Mouse (Mus musculus) granulocyte monocyte progenitor cell, adult 5-6 weeks (primary cell): Measurements from ENCODE around the gene Mettl23. TPM values are rescaled to one million over a fixed set of nuclear protein-coding genes. Genes with fewer than 3 reads are reported as not detected.
"Not testable (repeated sequence)": the region's sequence is repeated elsewhere in the genome, so short reads cannot be mapped to it uniquely, and the experiment has no call there.

Experiments used
- ATAC-seq: replicated peaks from 2 replicates; pipeline ENCODE4 v1.8.0; 2016; ENCODE audit warnings: mild to moderate bottlenecking, moderate TSS enrichment, inconsistent platforms; ENCODE audit not compliant: poor library complexity, severe bottlenecking
- total RNA-seq, 2 experiments: library from RNA; stranded (forward) in 1 of 2; stranded (reverse) in 1 of 2; fragments of 200-712, 200-1000 nt in 1 of 2; fragments of >200 nt in 1 of 2; fragmentation: Nextera tagmentation in 1 of 2; gene quantifications; 2 replicates each; pipeline ENCODE4 v1.2.3; 2014 to 2017

Gene Mettl23
- total RNA-seq, 2 experiments from 2014 or later = 25.8 to 34.5 TPM

- ATAC-seq = no peak
Observed at GRCm38 (mm10) chr11:116871538-116871937, 28.5 kb downstream of the Mettl23 start.

GRCm38 (mm10) chr11:116873987-116874386, 30.9 kb downstream of the Mettl23 start:
- ATAC-seq = no peak

- no peak for ATAC-seq
Observed at GRCm38 (mm10) chr11:116878454-116878853, 35.4 kb downstream of the Mettl23 start.

- no peak for ATAC-seq
Observed at GRCm38 (mm10) chr11:116880839-116881238, 37.8 kb downstream of the Mettl23 start.

GRCm38 (mm10) chr11:116881440-116881839, 38.4 kb downstream of the Mettl23 start:
- ATAC-seq = no peak

GRCm38 (mm10) chr11:116882446-116882845, 39.4 kb downstream of the Mettl23 start:
- ATAC-seq = no peak

GRCm38 (mm10) chr11:116884061-116884460, 41.0 kb downstream of the Mettl23 start:
- no peak for ATAC-seq

GRCm38 (mm10) chr11:116885275-116886151, 42.4 kb downstream of the Mettl23 start:
- peak; percentile 62 for ATAC-seq

GRCm38 (mm10) chr11:116887136-116887535, 44.1 kb downstream of the Mettl23 start:
- no peak for ATAC-seq

- no peak for ATAC-seq
Observed at GRCm38 (mm10) chr11:116893532-116894442, 50.7 kb downstream of the Mettl23 start.

- ATAC-seq = no peak
Observed at GRCm38 (mm10) chr11:116895402-116895801, 52.3 kb downstream of the Mettl23 start.

GRCm38 (mm10) chr11:116899247-116899646, 56.2 kb downstream of the Mettl23 start:
- no peak for ATAC-seq

- ATAC-seq = not testable (repeated sequence)
Observed at GRCm38 (mm10) chr11:116902588-116902987, 59.5 kb downstream of the Mettl23 start.

Other genes with a start within 250 kb of the Mettl23 start
- 7.3 and 8.6 TPM in 2 replicates for gene Rhbdf2, start 216.3 kb upstream of the Mettl23 start, total RNA-seq (2014; fragmentation: Nextera tagmentation)
- gene Rhbdf2, start 216.3 kb upstream of the Mettl23 start, total RNA-seq (2017) = 2.9 TPM in 2 replicates
- gene Prcd, start 189.7 kb upstream of the Mettl23 start, total RNA-seq (2014; fragmentation: Nextera tagmentation) = not detected in 2 replicates
- not detected in 2 replicates for gene Prcd, start 189.7 kb upstream of the Mettl23 start, total RNA-seq (2017)
- not detected in 2 replicates for gene Cygb, start 189.0 kb upstream of the Mettl23 start, total RNA-seq (2014; fragmentation: Nextera tagmentation)
- gene Cygb, start 189.0 kb upstream of the Mettl23 start, total RNA-seq (2017) = not detected in 2 replicates
- gene St6galnac1, start 67.8 kb upstream of the Mettl23 start, total RNA-seq (2014; fragmentation: Nextera tagmentation) = not detected in 2 replicates
- gene St6galnac1, start 67.8 kb upstream of the Mettl23 start, total RNA-seq (2017) = not detected in 2 replicates
- gene Mxra7, start 15.2 kb upstream of the Mettl23 start, total RNA-seq (2014; fragmentation: Nextera tagmentation) = 0.17 TPM in 1 of 2 replicates, not detected in the other
- 0.09 and 0.67 TPM in 2 replicates for gene Mxra7, start 15.2 kb upstream of the Mettl23 start, total RNA-seq (2017)
- gene Jmjd6, start 171 bp downstream of the Mettl23 start, total RNA-seq (2014; fragmentation: Nextera tagmentation) = 37.0 and 42.8 TPM in 2 replicates
- gene Jmjd6, start 171 bp downstream of the Mettl23 start, total RNA-seq (2017) = 31.0 and 45.4 TPM in 2 replicates
- 16.0 and 32.0 TPM in 2 replicates for gene Mfsd11, start 9.2 kb downstream of the Mettl23 start, total RNA-seq (2014; fragmentation: Nextera tagmentation)
- gene Mfsd11, start 9.2 kb downstream of the Mettl23 start, total RNA-seq (2017) = 9.4 and 10.0 TPM in 2 replicates
- gene Srsf2, start 9.8 kb downstream of the Mettl23 start, total RNA-seq (2014; fragmentation: Nextera tagmentation) = 818 and 827 TPM in 2 replicates
- gene Srsf2, start 9.8 kb downstream of the Mettl23 start, total RNA-seq (2017) = 356 and 422 TPM in 2 replicates
- gene Mgat5b, start 75.6 kb downstream of the Mettl23 start, total RNA-seq (2014; fragmentation: Nextera tagmentation) = not detected in 2 replicates
- gene Mgat5b, start 75.6 kb downstream of the Mettl23 start, total RNA-seq (2017) = not detected in 2 replicates